Mouse (Mus musculus) embryonic facial prominence, embryonic 12.5 days (tissue): ENCODE data around the gene Isg20l2. TPM values are rescaled to one million over a fixed set of nuclear protein-coding genes. Genes with fewer than 3 reads are reported as not detected.

Source experiments
- ATAC-seq: fragments of 200-750 bp; cut with Nextera tagmentation; 2 replicates; pipeline ENCODE4 v1.8.0; 2017; ENCODE audit not compliant: insufficient number of reproducible peaks, insufficient read depth, low FRiP score, low TSS enrichment
- H3K27ac ChIP-seq: fragments of 300-500 bp; sonication (generic); 2 replicates; pipeline ENCODE4 v1.5.1; 2016; ENCODE audit warnings: mild to moderate bottlenecking
- H3K27me3 ChIP-seq: fragments of 300-500 bp; sonication (generic); 2 replicates; pipeline ENCODE4 v1.6.1; 2016; ENCODE audit warnings: mild to moderate bottlenecking, moderate library complexity
- H3K36me3 ChIP-seq: fragments of 300-500 bp; sonication (generic); 2 replicates; pipeline ENCODE4 v1.6.1; 2016; ENCODE audit warnings: mild to moderate bottlenecking
- H3K4me1 ChIP-seq: fragments of 300-500 bp; sonication (generic); 2 replicates; pipeline ENCODE4 v1.6.1; 2016
- H3K4me2 ChIP-seq: fragments of 300-500 bp; sonication (generic); replicated peaks from 2 replicates; pipeline ENCODE4 v1.6.1; 2016; ENCODE audit warnings: mild to moderate bottlenecking, moderate library complexity
- H3K4me3 ChIP-seq: fragments of 300-500 bp; sonication (generic); 2 replicates; pipeline ENCODE4 v1.5.1; 2016; ENCODE audit warnings: mild to moderate bottlenecking
- H3K9ac ChIP-seq: fragments of 300-500 bp; sonication (generic); 2 replicates; pipeline ENCODE4 v1.6.1; 2016; ENCODE audit warnings: mild to moderate bottlenecking, moderate library complexity
- H3K9me3 ChIP-seq: fragments of 300-500 bp; sonication (generic); 2 replicates; pipeline ENCODE4 v1.6.1; 2016; ENCODE audit warnings: mild to moderate bottlenecking, moderate library complexity
- WGBS: fragments of 180-500 bp; shearing (Covaris S2); methylation state at CpG from one replicate; pipeline ENCODE4 v1.1.7; 2016; 5-methylcytosine and 5-hydroxymethylcytosine counted together
- polyA plus RNA-seq: library from polyadenylated mRNA; unstranded; fragments of >200 nt; fragmentation: Nextera tagmentation; extraction: Ambion mirVana; gene quantifications from 2 replicates; pipeline ENCODE4 v1.2.1, GENCODE M21; 2016

Isg20l2 gene
- polyA plus RNA-seq, 1 experiment from 2014 or later = 80.1 TPM

DNA sequence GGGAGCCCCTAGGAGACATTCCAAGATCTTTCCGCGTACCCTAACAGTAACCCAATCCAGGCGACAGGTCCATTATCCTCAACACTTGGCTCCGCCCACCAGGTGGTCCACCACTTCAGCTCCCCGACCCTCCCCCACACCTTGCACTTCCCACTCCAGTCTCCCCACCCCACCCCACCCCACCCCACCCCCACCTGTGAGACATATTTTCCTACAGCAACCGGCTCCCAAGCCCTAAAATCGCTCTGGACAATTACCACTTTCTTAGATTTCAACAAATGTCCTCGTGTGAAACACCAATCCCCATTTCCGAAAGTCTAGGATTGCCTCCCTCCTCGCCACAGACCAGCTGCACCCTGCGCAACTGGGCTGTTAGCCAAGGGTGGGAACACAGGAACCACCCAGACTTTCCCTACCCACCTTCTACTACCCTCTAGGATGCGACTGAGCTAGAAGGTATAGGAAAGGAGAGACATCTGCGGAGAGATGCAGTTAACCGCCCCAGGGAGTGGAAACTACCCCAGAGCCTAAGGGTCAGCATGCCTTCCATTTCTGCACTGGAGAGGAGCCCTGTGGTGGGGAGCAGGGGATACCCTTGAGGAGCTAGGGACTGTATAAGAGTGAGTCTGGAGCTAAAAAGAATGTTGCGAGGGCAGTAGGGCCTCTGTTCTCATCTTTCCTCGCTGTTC is 19.3 kb downstream of the Isg20l2 start:
- ATAC-seq = 0 out of 2 replicates have a peak, but pooled peaks have one; percentile 19
- H3K4me1 ChIP-seq = peaks cover 76% of the 10 kb centered on the region
- 1% methylated on average over 16 of the region's 16 CpGs for WGBS

DNA sequence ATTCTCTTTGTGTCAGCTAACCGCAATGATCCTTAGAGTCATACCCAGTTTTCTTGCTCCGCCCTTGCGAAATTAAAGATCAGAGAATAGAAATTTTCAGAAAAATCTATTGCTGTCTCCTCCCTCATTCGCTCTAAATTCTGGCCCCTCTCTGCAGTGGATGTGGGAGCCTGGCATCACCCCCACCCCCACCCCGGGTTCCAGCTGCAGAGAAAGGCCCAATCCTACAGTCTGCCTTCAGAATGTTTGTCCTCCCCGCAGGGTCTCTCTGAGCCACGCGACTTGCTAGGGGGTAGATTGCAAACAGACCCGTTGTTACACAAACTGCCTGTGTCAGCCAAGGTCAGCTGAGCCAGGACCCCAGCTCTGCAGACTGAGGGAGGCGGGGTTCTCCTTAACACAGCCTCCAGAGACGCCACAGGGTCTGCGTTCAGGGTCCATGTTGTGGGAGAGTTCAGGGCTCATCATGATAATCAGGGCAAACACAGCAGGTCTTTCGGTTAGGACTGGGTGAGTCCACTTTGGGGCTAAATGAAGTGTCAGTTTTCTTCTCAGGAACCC is 19.9 kb downstream of the Isg20l2 start:
- H3K27ac ChIP-seq = peak overlapping the region; percentile 97
- H3K4me1 ChIP-seq = peaks cover 69% of the 10 kb centered on the region
- peak overlapping the region; percentile 74 for H3K4me2 ChIP-seq
- H3K36me3 ChIP-seq = peaks cover 24% of the 10 kb centered on the region
- no peaks in the 10 kb centered on the region for H3K27me3 ChIP-seq
- peak overlapping the region; percentile 69 for H3K9ac ChIP-seq
- ATAC-seq = 0 out of 2 replicates have a peak, but pooled peaks have one; percentile 6
- no peaks in the 10 kb centered on the region for H3K9me3 ChIP-seq
- 2% methylated on average over 13 of the region's 13 CpGs for WGBS
- peak overlapping the region; percentile 56 for H3K4me3 ChIP-seq

More for the DNA sequence above, 19.3 kb downstream of the Isg20l2 start:
- Histone ChIP-seq H3K27ac (peak overlapping the region; percentile 97), H3K9ac (peak overlapping the region; percentile 69), H3K4me2 (peak overlapping the region; percentile 74), H3K4me3 (peak overlapping the region; percentile 56), H3K36me3 (peaks cover 21% of the 10 kb centered on the region), H3K27me3 (no peaks in the 10 kb centered on the region), H3K9me3 (no peaks in the 10 kb centered on the region)

DNA sequence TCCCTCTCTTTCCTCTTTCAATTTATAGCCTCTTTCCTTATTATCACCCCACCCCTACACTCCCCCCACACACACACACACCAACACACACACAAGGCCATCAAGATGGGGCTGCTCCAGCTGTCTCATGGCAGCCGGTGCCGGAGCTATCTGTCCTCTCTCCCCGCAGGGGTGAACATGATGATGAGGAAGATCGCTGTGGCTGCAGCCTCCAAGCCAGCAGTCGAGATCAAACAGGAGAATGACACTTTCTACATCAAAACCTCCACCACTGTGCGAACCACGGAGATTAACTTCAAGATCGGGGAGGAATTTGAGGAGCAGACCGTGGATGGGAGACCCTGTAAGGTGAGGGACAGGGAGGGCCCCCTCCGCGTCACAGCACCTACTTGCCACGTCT is 21.8 kb downstream of the Isg20l2 start:
- H3K4me1 ChIP-seq = peaks cover 50% of the 10 kb centered on the region

DNA sequence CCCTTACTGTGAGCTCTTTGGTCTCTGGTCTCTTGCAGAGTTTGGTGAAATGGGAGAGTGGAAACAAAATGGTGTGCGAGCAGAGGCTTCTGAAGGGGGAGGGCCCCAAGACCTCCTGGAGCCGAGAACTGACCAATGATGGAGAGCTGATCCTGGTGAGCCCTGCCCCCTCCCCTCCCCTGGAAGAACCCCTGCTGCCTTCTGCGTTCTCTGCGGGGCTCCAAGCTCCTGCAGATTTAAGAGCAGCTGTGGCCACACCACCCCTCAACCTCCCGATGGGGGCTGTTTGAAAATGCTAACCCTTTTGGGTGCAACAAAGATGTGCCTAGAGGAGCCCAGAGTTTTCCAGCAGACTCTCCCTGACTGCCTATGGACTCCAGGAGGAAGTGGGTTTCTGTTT is 22.3 kb downstream of the Isg20l2 start:
- 2% methylated on average over 5 of the region's 5 CpGs for WGBS
- H3K4me2 ChIP-seq = peak overlapping the region; percentile 74
- H3K27ac ChIP-seq = peak overlapping the region; percentile 69
- no peak for ATAC-seq
- H3K27me3 ChIP-seq = no peaks in the 10 kb centered on the region
- peak overlapping the region; percentile 56 for H3K4me3 ChIP-seq
- peaks cover 45% of the 10 kb centered on the region for H3K4me1 ChIP-seq
- no peaks in the 10 kb centered on the region for H3K9me3 ChIP-seq
- peaks cover 24% of the 10 kb centered on the region for H3K36me3 ChIP-seq
- peak overlapping the region; percentile 37; the same call in 1 of the 2 replicates for H3K9ac ChIP-seq

More for the DNA sequence above, 21.8 kb downstream of the Isg20l2 start:
- H3K36me3 ChIP-seq = peaks cover 24% of the 10 kb centered on the region
- peak overlapping the region; percentile 56 for H3K4me3 ChIP-seq
- no peak for ATAC-seq
- peak overlapping the region; percentile 69 for H3K27ac ChIP-seq
- peak overlapping the region; percentile 37; the same call in 1 of the 2 replicates for H3K9ac ChIP-seq
- peak overlapping the region; percentile 74 for H3K4me2 ChIP-seq
- H3K9me3 ChIP-seq = no peaks in the 10 kb centered on the region
- H3K27me3 ChIP-seq = no peaks in the 10 kb centered on the region
- WGBS = 24% methylated on average over 12 of the region's 12 CpGs

DNA sequence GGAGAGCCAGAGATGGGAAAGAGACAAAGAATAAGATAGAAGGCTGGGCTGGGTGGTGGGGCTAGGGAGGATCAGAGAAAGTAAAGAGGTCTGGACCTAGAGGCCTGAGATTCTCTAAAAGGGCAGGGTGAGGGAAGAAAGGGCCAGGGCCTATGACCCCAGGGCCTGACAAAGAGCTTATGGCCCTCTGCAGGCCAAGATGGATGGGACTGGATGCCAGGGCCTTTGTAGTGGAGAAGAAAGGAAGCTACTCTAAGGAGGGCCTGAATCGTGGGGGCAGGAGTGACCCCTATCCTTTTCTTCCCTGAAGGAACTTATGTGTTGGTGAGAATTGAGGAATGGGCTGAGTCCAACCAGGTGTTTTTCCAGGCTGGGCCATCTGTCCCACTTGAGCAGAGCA is 27.9 kb downstream of the Isg20l2 start:
- Histone ChIP-seq H3K4me2 (no peak overlapping the region), H3K9me3 (no peaks in the 10 kb centered on the region), H3K36me3 (peaks cover 18% of the 10 kb centered on the region), H3K27me3 (no peaks in the 10 kb centered on the region), H3K9ac (no peak overlapping the region), H3K27ac (peak overlapping the region; percentile 8; the same call in 1 of the 2 replicates), H3K4me1 (peaks cover 27% of the 10 kb centered on the region; the same call in 1 of the 2 replicates), H3K4me3 (no peak overlapping the region)
- WGBS = 0% methylated on average over 1 of the region's 1 CpGs
- ATAC-seq = no peak

DNA sequence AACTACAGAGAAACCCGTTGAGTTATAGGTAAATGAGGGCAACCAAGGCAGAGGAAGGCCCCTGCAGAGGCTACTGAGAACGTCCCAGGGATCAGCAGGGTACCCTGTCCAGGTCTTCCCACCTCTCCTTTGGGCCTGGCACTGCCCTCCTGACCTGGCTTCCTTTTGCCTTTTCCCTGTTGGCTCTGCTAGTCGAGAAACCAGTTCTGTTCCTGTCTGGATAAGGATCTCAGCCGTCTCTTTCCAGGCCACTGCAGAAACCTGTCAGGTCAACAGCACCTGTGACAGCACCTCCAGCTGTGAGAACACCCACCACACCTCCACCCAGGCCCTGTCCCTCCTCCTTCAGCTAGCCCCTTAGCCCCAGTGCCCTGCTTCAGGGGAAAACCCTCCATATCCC is 28.4 kb downstream of the Isg20l2 start:
- H3K27ac ChIP-seq = peak overlapping the region; percentile 98; the same call in 1 of the 2 replicates
- H3K4me3 ChIP-seq = no peak overlapping the region
- H3K9me3 ChIP-seq = no peaks in the 10 kb centered on the region
- no peak overlapping the region for H3K9ac ChIP-seq
- no peak for ATAC-seq
- H3K4me2 ChIP-seq = no peak overlapping the region
- WGBS = 9% methylated on average over 4 of the region's 4 CpGs
- no peaks in the 10 kb centered on the region for H3K27me3 ChIP-seq
- H3K36me3 ChIP-seq = peaks cover 14% of the 10 kb centered on the region
- peaks cover 27% of the 10 kb centered on the region; the same call in 1 of the 2 replicates for H3K4me1 ChIP-seq

DNA sequence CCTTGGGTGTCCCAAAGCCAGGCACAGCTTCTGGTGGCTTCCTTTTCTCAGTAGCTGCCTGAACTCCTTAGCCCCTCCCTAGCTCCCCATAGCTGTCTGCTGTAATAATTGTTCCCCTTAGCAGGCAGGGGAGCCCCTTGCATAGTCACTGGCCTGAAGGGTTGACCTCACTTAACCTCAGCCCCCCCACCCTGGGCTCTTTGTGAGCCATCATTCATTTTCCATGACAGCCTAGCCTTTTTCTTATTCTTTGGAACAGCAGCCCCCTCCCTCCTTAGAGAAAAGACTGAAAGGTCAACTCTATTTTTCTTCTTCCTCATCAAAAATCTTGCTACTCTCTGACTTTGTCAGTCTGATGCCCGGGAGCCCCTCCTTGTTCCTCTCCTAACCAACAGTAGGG is 28.9 kb downstream of the Isg20l2 start:
- no peak overlapping the region for H3K4me3 ChIP-seq
- peak overlapping the region; percentile 98 for H3K27ac ChIP-seq

DNA sequence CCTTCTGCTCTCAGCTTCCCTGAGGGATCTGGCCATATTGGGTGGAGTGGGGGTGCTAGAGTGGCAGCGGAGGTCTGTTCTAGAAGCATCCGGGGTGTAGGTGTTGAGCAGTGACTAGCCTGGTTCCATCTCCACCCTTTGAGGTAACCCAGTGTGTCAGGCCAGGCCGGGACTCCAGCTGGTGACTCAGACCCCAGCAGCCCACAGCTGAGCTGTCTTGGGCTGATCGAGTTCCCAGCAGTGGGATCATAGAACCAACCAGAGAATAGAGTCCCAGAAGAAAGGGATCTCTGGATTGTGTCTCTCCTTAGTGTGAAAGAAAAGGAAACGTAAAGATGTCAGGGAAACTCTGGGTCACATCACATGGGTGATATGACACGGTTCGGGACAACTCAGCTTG is 29.3 kb downstream of the Isg20l2 start:
- Histone ChIP-seq H3K36me3 (peaks cover 5% of the 10 kb centered on the region; the same call in 1 of the 2 replicates), H3K4me3 (no peak overlapping the region), H3K27ac (peak overlapping the region; percentile 98), H3K4me2 (peak overlapping the region; percentile 55; the same call in 1 of the 2 replicates), H3K27me3 (no peaks in the 10 kb centered on the region), H3K9ac (0 out of 2 replicates have a peak overlapping the region, but pooled peaks have one; percentile 57), H3K9me3 (no peaks in the 10 kb centered on the region), H3K4me1 (peaks cover 27% of the 10 kb centered on the region; the same call in 1 of the 2 replicates)
- ATAC-seq = no peak
- WGBS = 62% methylated on average over 7 of the region's 7 CpGs

More for the DNA sequence above, 28.9 kb downstream of the Isg20l2 start:
- no peaks in the 10 kb centered on the region for H3K27me3 ChIP-seq
- H3K4me1 ChIP-seq = peaks cover 27% of the 10 kb centered on the region; the same call in 1 of the 2 replicates
- 36% methylated on average over 1 of the region's 1 CpGs for WGBS
- no peak overlapping the region for H3K9ac ChIP-seq
- ATAC-seq = no peak
- H3K9me3 ChIP-seq = no peaks in the 10 kb centered on the region
- H3K36me3 ChIP-seq = peaks cover 9% of the 10 kb centered on the region
- H3K4me2 ChIP-seq = no peak overlapping the region

DNA sequence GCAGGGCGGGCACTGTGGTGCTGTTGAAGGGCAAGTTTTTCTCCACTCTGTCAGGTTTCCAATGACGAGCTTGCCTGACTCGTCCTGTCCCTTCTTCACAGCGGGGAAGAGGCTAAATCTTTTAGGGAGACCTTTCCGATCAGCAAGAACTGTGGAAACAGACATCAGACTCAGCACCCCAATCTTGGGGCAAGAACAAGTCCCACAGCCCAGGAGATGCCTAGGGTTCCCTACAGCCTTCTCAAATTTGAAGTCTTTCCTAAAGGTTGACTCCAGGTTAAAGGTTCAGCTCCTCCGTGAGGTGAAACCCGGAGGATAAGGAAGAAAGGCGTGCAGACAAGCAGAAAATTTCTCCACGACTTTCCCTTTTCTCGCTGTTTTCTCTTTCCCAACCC is 30.1 kb downstream of the Isg20l2 start:
- H3K4me1 ChIP-seq = peaks cover 27% of the 10 kb centered on the region; the same call in 1 of the 2 replicates
- no peaks in the 10 kb centered on the region for H3K27me3 ChIP-seq
- H3K9me3 ChIP-seq = no peaks in the 10 kb centered on the region
- H3K4me2 ChIP-seq = peak overlapping the region; percentile 55
- H3K36me3 ChIP-seq = no peaks in the 10 kb centered on the region
- WGBS = 6% methylated on average over 10 of the region's 10 CpGs
- peak overlapping the region; percentile 98 for H3K27ac ChIP-seq
- peak overlapping the region; percentile 57 for H3K9ac ChIP-seq
- no peak for ATAC-seq
- peak overlapping the region; percentile 38 for H3K4me3 ChIP-seq

DNA sequence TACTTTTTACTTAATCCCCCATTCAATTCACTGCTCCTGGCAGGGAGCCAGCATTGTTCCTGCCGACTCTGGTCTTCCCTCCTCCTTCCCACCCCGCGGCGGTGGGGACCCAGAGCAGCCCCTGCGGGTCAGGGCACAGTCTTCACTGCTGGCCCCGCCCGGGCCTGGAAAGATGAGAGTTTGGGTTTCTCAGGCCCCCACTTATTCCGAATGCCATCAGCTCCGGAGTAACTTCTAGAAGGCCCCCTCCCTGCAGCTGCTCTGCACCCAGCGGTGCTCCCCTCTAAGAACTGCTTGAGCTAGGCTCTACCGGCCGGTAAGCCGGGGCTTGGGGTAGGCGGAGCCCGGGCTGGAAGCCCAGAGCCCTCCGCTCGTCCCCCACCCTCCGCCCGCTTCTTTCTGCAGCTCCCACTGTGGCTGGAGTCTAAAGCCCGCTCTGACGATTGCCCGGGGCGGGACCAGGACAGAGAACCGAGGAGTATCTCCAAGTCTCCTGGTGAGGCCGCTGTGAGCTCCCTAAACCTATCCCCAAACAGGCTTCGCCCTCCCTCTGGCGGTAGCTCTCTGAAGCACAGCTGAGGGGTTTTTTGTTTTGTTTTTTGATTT is 30.6 kb downstream of the Isg20l2 start:
- H3K36me3 ChIP-seq = no peaks in the 10 kb centered on the region
- no peaks in the 10 kb centered on the region for H3K9me3 ChIP-seq
- H3K9ac ChIP-seq = peak overlapping the region; percentile 57
- peak; percentile 98 for ATAC-seq
- under 1% methylated on average over 27 of the region's 27 CpGs for WGBS
- H3K4me1 ChIP-seq = peaks cover 27% of the 10 kb centered on the region; the same call in 1 of the 2 replicates
- H3K4me2 ChIP-seq = peak overlapping the region; percentile 55
- H3K27ac ChIP-seq = peak overlapping the region; percentile 98
- no peaks in the 10 kb centered on the region for H3K27me3 ChIP-seq
- peak overlapping the region; percentile 38 for H3K4me3 ChIP-seq

DNA sequence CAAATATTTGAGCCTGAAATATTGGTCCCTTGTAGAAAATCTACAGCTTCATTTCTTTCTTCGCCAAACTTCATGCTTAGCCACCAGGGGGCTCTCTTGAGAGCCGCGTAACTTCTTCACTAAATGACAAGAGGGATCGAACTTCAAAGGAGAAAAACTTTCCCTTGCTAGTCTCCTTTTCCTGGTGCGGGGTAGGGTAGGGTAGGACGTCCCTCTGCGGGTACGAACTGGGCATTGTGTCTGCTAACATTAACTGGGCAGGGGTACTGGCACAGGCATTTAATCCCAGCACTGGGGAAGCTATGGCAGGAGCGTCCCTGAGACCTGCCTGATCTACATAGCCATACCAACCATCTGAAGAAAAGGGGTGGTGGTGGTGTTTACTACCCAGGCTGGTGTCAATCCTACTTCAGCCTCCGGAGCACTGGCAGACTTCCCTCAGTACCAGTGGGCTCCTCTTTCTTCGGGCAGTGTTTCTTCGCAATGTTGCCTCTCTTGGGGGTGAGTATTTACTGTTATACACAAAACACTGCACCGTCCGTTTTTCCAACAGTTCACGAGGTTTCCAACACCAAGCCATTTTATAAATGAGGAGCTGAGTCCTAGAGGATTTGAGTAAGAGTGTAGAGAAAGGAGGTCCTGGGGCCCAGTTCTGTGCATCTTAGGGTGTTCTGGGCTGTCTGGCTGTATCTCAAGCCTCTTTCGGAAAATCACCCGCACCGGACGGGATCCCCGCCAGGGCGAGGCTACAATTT is 40.2 kb downstream of the Isg20l2 start:
- Histone ChIP-seq H3K4me2 (peak overlapping the region; percentile 96), H3K4me3 (peak overlapping the region; percentile 53), H3K9me3 (no peaks in the 10 kb centered on the region), H3K27me3 (peaks cover 16% of the 10 kb centered on the region; the same call in 1 of the 2 replicates), H3K27ac (0 out of 2 replicates have a peak overlapping the region, but pooled peaks have one; percentile 12), H3K4me1 (peaks cover 47% of the 10 kb centered on the region), H3K36me3 (no peaks in the 10 kb centered on the region), H3K9ac (peak overlapping the region; percentile 71; the same call in 1 of the 2 replicates)
- ATAC-seq = peak; percentile 8; the same call in 1 of the 2 replicates
- WGBS = under 1% methylated on average over 21 of the region's 21 CpGs
